Mouse (Mus musculus) embryonic fibroblast, embryonic 13.5 days (primary cell): ENCODE measurements around the gene Foxn3.

Experiments
- CTCF ChIP-seq: IDR thresholded peaks from 2 replicates; pipeline ENCODE4 v1.5.1; 2011; ENCODE audit warnings: mild to moderate bottlenecking, control low read depth, low read length, moderate library complexity, borderline replicate concordance; ENCODE audit not compliant: insufficient read depth
- POLR2A ChIP-seq: IDR thresholded peaks from 2 replicates; pipeline ENCODE4 v1.6.1; 2011; ENCODE audit warnings: low read depth, mild to moderate bottlenecking, control low read depth, low read length, moderate library complexity

DNA sequence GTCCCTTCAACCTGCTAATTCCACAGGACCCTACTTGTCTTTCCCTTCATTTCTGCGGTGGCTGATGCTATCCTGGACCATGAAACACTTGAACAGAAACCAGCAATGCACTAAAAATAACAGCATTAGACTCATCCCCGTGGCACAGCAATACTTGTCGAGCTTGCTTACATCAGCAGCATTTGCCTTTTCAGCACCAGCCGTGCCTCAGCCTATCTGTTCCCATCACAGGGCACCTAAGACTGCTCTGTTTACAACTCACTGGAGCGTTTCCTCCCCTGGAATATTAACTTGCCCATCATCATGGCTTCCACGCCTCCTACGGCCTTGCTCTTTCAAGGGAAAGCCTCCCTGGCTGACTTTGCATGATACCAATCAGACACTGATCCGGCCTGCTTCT lies 185.1 kb downstream of the Foxn3 start:
- TF ChIP-seq POLR2A, result no peak
- TF ChIP-seq CTCF, result no peak
